Mouse (Mus musculus): ENCODE measurements around the gene Fam167b. TPM values are rescaled to one million over a fixed set of nuclear protein-coding genes. Genes with fewer than 3 reads are reported as not detected.
A peak's percentile ranks its signal among the peaks of the same experiment; 100 is the strongest.

The Fam167b gene
- polyA plus RNA-seq (2016; fragmentation: Nextera tagmentation; extraction: Ambion mirVana), result 3.6 and 5.1 TPM in 2 replicates

- H3K4me3 ChIP-seq, result no peak within 1 kb of the TSS
- WGBS, result 90% methylated on average over 5 of the region's 5 CpGs
- no peak for ATAC-seq (ENCODE audit: insufficient number of reproducible peaks, insufficient read depth, low FRiP score, low TSS enrichment)
Observed at GRCm38 (mm10) chr4:129578466-129578865, at the start of gene Fam167b. Gene Fam167b (minus strand): TSS chr4:129578549.

GRCm38 (mm10) chr4:129626035-129626434 lies 47.7 kb upstream of the Fam167b start:
- no peaks in the 10 kb centered on the region for H3K27me3 ChIP-seq
- peaks cover 53% of the 10 kb centered on the region for H3K36me3 ChIP-seq
- no peaks in the 10 kb centered on the region for H3K9me3 ChIP-seq
- no peak overlapping the region for H3K4me2 ChIP-seq (replicated peaks)
- H3K4me1 ChIP-seq, result peaks cover 26% of the 10 kb centered on the region
- WGBS, result 73% methylated on average over 6 of the region's 6 CpGs
- no peak overlapping the region for H3K9ac ChIP-seq
- ATAC-seq (ENCODE audit: insufficient number of reproducible peaks, insufficient read depth, low FRiP score, low TSS enrichment), result no peak
- H3K4me3 ChIP-seq, result 0 out of 2 replicates have a peak overlapping the region, but pooled peaks have one; percentile 4
- no peak overlapping the region for H3K27ac ChIP-seq

More at GRCm38 (mm10) chr4:129578466-129578865, at the start of gene Fam167b:
- Histone ChIP-seq H3K4me1 (peaks cover 4% of the 10 kb centered on the region; the same call in 1 of the 2 replicates), H3K27me3 (no peaks in the 10 kb centered on the region), H3K4me2 (replicated peaks) (no peak within 1 kb of the TSS), H3K9ac (no peak within 1 kb of the TSS), H3K9me3 (no peaks in the 10 kb centered on the region), H3K36me3 (no peaks in the 10 kb centered on the region), H3K27ac (no peak within 1 kb of the TSS; the same call in 1 of the 2 replicates)

GRCm38 (mm10) chr4:129625496-129625895 lies 47.1 kb upstream of the Fam167b start:
- WGBS, result 43% methylated on average over 4 of the region's 4 CpGs
- no peak overlapping the region for H3K4me3 ChIP-seq
- H3K4me1 ChIP-seq, result peaks cover 26% of the 10 kb centered on the region
- no peaks in the 10 kb centered on the region for H3K9me3 ChIP-seq
- H3K27ac ChIP-seq, result no peak overlapping the region
- no peak for ATAC-seq (ENCODE audit: insufficient number of reproducible peaks, insufficient read depth, low FRiP score, low TSS enrichment)
- no peak overlapping the region for H3K9ac ChIP-seq
- H3K4me2 ChIP-seq (replicated peaks), result peak overlapping the region; percentile 82
- no peaks in the 10 kb centered on the region for H3K27me3 ChIP-seq
- peaks cover 48% of the 10 kb centered on the region for H3K36me3 ChIP-seq

GRCm38 (mm10) chr4:129625029-129625370 lies 46.7 kb upstream of the Fam167b start:
- Histone ChIP-seq H3K9me3 (no peaks in the 10 kb centered on the region), H3K9ac (peak overlapping the region; percentile 27; the same call in 1 of the 2 replicates), H3K4me2 (replicated peaks) (peak overlapping the region; percentile 82), H3K4me1 (peaks cover 26% of the 10 kb centered on the region), H3K4me3 (peak overlapping the region; percentile 64), H3K27ac (peak overlapping the region; percentile 89), H3K36me3 (peaks cover 44% of the 10 kb centered on the region), H3K27me3 (no peaks in the 10 kb centered on the region)
- 0 out of 2 replicates have a peak, but pooled peaks have one; percentile 8 for ATAC-seq (ENCODE audit: insufficient number of reproducible peaks, insufficient read depth, low FRiP score, low TSS enrichment)
- 3% methylated on average over 6 of the region's 6 CpGs for WGBS

GRCm38 (mm10) chr4:129624281-129625028 lies 46.1 kb upstream of the Fam167b start:
- Histone ChIP-seq H3K27me3 (no peaks in the 10 kb centered on the region), H3K27ac (peak overlapping the region; percentile 89), H3K9me3 (no peaks in the 10 kb centered on the region), H3K4me3 (peak overlapping the region; percentile 64), H3K4me2 (replicated peaks) (peak overlapping the region; percentile 82), H3K36me3 (peaks cover 40% of the 10 kb centered on the region), H3K4me1 (peaks cover 26% of the 10 kb centered on the region), H3K9ac (peak overlapping the region; percentile 76)
- ATAC-seq (ENCODE audit: insufficient number of reproducible peaks, insufficient read depth, low FRiP score, low TSS enrichment), result peak; percentile 84
- WGBS, result under 1% methylated on average over 18 of the region's 18 CpGs

- H3K36me3 ChIP-seq, result peaks cover 32% of the 10 kb centered on the region
- H3K9me3 ChIP-seq, result no peaks in the 10 kb centered on the region
- H3K9ac ChIP-seq, result peak within 1 kb of the TSS; percentile 76
- H3K4me1 ChIP-seq, result peaks cover 26% of the 10 kb centered on the region
- ATAC-seq (ENCODE audit: insufficient number of reproducible peaks, insufficient read depth, low FRiP score, low TSS enrichment), result no peak
- peak within 1 kb of the TSS; percentile 89 for H3K27ac ChIP-seq
- H3K4me3 ChIP-seq, result peak within 1 kb of the TSS; percentile 64
- no peaks in the 10 kb centered on the region for H3K27me3 ChIP-seq
- WGBS, result under 1% methylated on average over 10 of the region's 10 CpGs
- H3K4me2 ChIP-seq (replicated peaks), result peak within 1 kb of the TSS; percentile 82
Observed at GRCm38 (mm10) chr4:129623681-129624091, 45.3 kb upstream of the Fam167b start, which contains the start of gene Ccdc28b. Gene Ccdc28b (minus strand): TSS chr4:129623947.

GRCm38 (mm10) chr4:129622803-129623535 lies 44.6 kb upstream of the Fam167b start:
- H3K4me2 ChIP-seq (replicated peaks), result peak overlapping the region; percentile 82
- no peaks in the 10 kb centered on the region for H3K27me3 ChIP-seq
- WGBS, result 22% methylated on average over 8 of the region's 8 CpGs
- no peaks in the 10 kb centered on the region for H3K9me3 ChIP-seq
- H3K36me3 ChIP-seq, result peaks cover 25% of the 10 kb centered on the region
- peak overlapping the region; percentile 89 for H3K27ac ChIP-seq
- ATAC-seq (ENCODE audit: insufficient number of reproducible peaks, insufficient read depth, low FRiP score, low TSS enrichment), result no peak
- peak overlapping the region; percentile 76 for H3K9ac ChIP-seq
- H3K4me3 ChIP-seq, result peak overlapping the region; percentile 64
- H3K4me1 ChIP-seq, result peaks cover 31% of the 10 kb centered on the region

GRCm38 (mm10) chr4:129622120-129622802 lies 43.9 kb upstream of the Fam167b start:
- H3K27ac ChIP-seq, result no peak overlapping the region
- 75% methylated on average over 11 of the region's 11 CpGs for WGBS
- peak overlapping the region; percentile 64; the same call in 1 of the 2 replicates for H3K4me3 ChIP-seq
- no peak overlapping the region for H3K9ac ChIP-seq
- H3K4me1 ChIP-seq, result peaks cover 34% of the 10 kb centered on the region
- H3K4me2 ChIP-seq (replicated peaks), result peak overlapping the region; percentile 82
- no peaks in the 10 kb centered on the region for H3K27me3 ChIP-seq
- peaks cover 20% of the 10 kb centered on the region for H3K36me3 ChIP-seq
- H3K9me3 ChIP-seq, result no peaks in the 10 kb centered on the region
- no peak for ATAC-seq (ENCODE audit: insufficient number of reproducible peaks, insufficient read depth, low FRiP score, low TSS enrichment)

GRCm38 (mm10) chr4:129621283-129621841 lies 43.0 kb upstream of the Fam167b start:
- peaks cover 19% of the 10 kb centered on the region for H3K36me3 ChIP-seq
- ATAC-seq (ENCODE audit: insufficient number of reproducible peaks, insufficient read depth, low FRiP score, low TSS enrichment), result no peak
- 77% methylated on average over 8 of the region's 8 CpGs for WGBS
- H3K4me3 ChIP-seq, result no peak overlapping the region
- H3K9ac ChIP-seq, result no peak overlapping the region
- peaks cover 34% of the 10 kb centered on the region for H3K4me1 ChIP-seq
- H3K27me3 ChIP-seq, result no peaks in the 10 kb centered on the region
- no peaks in the 10 kb centered on the region for H3K9me3 ChIP-seq
- no peak overlapping the region for H3K27ac ChIP-seq
- no peak overlapping the region for H3K4me2 ChIP-seq (replicated peaks)

- no peak overlapping the region for H3K4me2 ChIP-seq (replicated peaks)
- H3K4me3 ChIP-seq, result no peak overlapping the region
- no peak overlapping the region for H3K27ac ChIP-seq
- H3K36me3 ChIP-seq, result peaks cover 20% of the 10 kb centered on the region
- no peak for ATAC-seq (ENCODE audit: insufficient number of reproducible peaks, insufficient read depth, low FRiP score, low TSS enrichment)
- H3K9me3 ChIP-seq, result no peaks in the 10 kb centered on the region
- H3K4me1 ChIP-seq, result peaks cover 32% of the 10 kb centered on the region
- WGBS, result 87% methylated on average over 11 of the region's 11 CpGs
- H3K9ac ChIP-seq, result no peak overlapping the region
- H3K27me3 ChIP-seq, result no peaks in the 10 kb centered on the region
Observed at GRCm38 (mm10) chr4:129620419-129621282, 42.3 kb upstream of the Fam167b start.
